Mouse (Mus musculus): ENCODE measurements at regions not wholly inside any gene's neighbourhood (a gene's known extent, or its start where the extent isn't known, plus 50 kb on each side); places are given as distances from the start of the nearest gene placed in this dataset.

- TF ChIP-seq CTCF (IDR thresholded peaks at IDR 0.05; ENCODE audit: low read depth, low read length) = no peak
- no peak for TF ChIP-seq POLR2A (IDR thresholded peaks at IDR 0.05; ENCODE audit: extremely low read depth, insufficient read depth, low read length)
These were observed 210.7 kb downstream of the Zfp36l1 start for GRCm38 (mm10) chr12:79902163-79902562.
